Mouse (Mus musculus): Measurements from ENCODE around the gene Rps10.

GRCm38 (mm10) chr17:27643101-27643500 is 6.6 kb upstream of the Rps10 start:
- TF ChIP-seq CTCF (IDR thresholded peaks at IDR 0.05; ENCODE audit: low read depth) (no peak), EP300 (IDR thresholded peaks at IDR 0.05; ENCODE audit: low read depth) (no peak)

All from liver, embryonic 14.5 days (tissue).